Mouse (Mus musculus) heart, postnatal 10 days (tissue): Measurements from ENCODE around the gene Lpgat1. TPM values are rescaled to one million over a fixed set of nuclear protein-coding genes. Genes with fewer than 3 reads are reported as not detected.

Experiments
- DNase-seq, 2 experiments: peaks; one replicate each; pipeline ENCODE4 v3.0.0; 2021
- intact Hi-C: fragments of 180-260 bp; cut with DNase I; formaldehyde crosslinking; loops from one replicate; pipeline ENCODE4 v1.15.1; 2025
- total RNA-seq, 2 experiments: library from RNA; stranded (reverse); gene quantifications; 2 replicates each; pipeline ENCODE4 v1.2.3; 2021

The Lpgat1 gene
- total RNA-seq, 2 experiments from 2014 or later, result 93.1 to 93.3 TPM

DNA sequence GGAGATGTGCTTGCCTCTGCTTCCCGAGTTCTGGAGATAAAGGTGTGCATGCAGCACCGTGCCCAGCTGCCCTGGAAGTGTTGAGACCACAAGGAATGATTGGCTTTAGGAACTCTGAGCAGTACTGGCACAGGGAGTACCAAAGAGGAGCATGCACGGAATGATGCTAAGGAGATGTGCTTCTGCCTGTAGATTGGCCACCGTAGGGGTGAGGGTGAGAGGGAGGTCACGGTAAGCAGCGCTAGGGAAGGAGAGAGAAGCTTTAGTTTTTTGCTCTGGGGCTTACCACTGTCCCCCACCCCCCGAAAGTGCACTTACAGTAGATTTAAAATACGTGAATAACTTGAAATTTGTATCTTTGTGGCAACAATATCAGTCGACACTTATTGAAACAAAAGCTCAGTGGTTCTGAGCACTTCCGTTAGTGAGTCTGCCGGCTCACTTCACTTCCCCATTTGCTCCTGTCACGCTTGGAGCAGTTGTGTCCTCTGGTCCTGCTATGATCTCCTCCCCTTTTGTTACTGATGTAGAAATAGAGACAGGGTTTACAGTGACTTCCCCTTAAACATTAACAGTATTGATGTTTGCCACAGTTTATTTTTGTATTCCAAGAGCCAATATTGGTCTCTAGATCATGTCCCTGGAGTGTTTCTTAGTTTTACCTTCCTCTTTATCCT, 6.9 kb downstream of the Lpgat1 start:
- intact Hi-C loops, result no loop called here
- DNase-seq, result no peak

DNA sequence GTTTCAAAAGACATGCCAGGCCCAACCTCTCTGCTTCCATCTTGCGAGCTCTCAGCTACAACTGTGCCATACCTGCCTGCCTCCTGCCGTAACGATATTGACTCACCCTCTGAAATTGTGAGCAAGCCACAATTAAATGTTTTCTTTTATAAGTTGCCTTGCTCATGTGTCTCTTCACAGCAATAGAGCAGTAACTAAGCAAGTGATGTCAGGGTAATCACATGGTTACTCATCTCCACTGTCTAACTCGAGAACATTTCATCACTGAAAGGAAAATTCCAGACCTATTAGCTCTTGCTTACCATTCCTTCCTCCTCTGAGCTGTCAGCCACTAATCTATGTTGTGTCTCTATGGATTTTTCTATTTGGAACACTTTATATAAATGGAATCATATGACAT, 15.0 kb downstream of the Lpgat1 start:
- intact Hi-C loops, result no loop called here

DNA sequence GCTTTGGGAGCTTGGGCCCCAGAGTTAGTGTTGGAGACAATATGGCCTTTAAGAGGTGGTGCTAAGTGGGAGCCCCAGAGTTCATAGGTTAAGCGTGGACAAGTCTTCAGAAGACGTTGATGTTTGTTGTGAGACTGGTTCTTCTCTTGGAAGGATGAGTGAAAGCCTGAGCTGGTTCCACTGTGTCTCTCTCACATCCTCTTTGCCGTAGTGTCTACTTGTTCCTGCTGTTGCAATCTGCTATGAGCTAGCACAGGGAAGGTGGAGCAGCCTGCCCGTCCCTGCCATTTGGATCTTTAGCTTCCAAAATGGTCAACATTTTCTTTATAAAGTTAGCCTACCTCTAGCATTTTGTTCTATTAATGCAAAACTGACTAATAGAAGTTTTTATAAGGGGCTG, 16.2 kb downstream of the Lpgat1 start:
- intact Hi-C loops, result no loop called here
- no peak for DNase-seq

More for the DNA sequence above, 15.0 kb downstream of the Lpgat1 start:
- DNase-seq, result no peak

DNA sequence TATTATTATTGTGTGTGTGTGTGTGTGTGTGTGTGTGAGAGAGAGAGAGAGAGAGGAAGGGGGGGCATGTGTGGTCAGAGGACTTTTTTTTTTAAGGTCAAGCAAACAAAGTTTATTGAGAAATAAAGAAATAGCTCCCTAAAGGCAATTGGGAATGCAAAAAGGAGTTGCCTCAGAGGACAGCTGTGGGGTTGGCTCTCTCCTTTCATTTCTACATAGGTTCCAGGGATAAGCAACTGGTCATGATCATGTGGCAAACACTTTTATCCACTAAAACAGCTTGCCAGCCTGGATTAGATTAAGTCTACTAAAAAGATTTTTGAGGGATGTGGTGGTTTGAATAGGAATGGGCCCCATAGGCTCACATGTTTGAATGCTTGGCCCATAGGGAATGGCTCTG, 18.8 kb downstream of the Lpgat1 start:
- no peak for DNase-seq
- intact Hi-C loops, result no loop called here

DNA sequence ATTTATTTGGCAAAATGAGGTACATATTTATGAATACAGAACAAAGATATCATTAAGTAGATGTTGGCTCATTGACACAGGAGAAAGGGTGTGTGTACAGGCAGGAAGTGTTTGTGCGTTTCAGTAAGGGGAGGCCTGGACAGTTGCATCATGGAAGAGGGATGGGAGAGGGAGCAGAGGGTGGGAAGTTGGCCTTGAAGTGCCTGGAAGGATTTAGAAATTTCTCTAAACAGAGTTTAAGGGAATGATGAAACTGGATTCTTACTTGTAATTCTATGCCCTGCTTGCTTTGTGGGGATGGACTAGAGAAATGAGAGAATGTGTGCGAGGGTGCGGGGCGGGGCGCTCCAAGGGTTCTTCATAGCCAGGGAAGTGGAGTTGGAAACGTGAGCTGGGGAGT, 20.2 kb downstream of the Lpgat1 start:
- intact Hi-C loops, result no loop called here
- DNase-seq, result peak; percentile 26 to 29

DNA sequence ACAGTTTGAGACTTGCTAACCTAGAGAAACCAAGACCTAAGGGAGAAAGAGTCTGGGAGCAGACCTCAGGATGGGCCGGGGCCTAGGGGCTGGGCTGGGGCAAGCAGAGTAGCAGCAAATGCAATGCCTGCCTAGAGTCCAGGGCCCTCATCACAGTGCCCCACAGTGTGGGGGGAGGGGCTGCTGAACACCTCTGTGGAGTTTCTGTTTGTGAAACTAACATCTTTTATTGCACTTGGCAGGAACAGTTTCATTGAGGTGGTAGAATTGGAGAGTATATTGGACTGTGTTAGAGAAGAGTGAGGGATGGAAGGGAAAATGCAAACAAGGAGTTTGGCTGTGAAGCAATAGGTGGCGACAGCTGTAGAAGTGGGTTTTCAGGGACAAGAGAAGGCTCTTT, 21.1 kb downstream of the Lpgat1 start:
- DNase-seq, result no peak
- intact Hi-C loops, result no loop called here

DNA sequence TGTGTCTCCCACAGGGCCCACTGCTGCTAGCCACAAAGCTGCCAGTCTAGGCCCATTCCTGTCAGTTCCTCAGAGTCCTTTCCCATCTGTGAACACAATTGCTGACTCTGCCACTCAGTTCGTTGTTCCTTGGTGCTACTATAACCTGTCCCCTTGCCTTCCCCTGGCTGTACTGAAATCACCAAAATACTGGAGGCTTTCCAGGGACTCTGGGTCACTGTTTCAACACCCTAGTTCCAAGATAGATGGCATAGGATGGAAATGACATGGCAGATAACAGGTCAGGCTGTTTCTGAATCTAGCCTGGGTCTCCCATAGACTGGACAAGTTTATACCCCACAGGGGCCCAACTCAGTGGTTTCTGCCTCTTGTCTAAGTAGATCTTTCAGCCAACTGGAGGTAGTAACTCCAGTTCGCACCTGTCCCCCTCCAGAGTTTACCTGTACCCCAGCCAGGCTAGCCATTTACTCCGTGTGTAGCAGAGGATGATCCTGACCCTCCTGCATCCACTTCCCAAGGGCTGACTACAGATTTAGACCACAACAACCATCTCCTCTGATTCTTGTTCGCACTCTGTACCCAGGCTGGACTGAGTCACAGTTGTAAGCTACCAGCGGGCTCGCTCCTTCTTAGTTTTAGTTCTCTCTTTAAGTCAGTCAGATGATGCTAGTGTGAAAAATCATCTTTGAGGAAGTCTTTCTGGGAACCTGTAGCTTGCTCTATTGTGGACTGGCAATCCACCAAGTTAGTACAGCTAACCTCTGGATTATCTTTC, 23.1 kb downstream of the Lpgat1 start:
- intact Hi-C loops, result no loop called here

DNA sequence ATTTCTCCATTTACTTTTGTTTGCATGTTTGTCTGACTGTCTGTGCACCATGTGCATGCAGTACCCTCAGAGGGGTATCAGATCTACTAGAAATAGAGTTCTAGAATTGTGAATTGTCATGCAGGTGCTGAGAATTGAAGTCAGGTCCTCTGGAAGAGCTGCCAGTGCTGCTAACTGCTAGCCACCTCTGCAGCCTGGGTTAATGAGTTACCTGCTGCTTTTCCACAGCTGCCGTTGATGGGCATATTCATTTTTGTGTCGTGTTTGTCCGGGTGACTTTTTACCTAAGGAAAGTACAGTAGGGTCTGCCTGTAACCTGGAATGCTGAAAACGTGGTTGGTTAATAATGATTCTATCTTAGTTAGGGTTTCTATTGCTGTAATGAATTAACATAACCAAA, 24.0 kb downstream of the Lpgat1 start:
- intact Hi-C loops, result no loop called here
- DNase-seq, result no peak

More for the DNA sequence above, 23.1 kb downstream of the Lpgat1 start:
- no peak for DNase-seq

DNA sequence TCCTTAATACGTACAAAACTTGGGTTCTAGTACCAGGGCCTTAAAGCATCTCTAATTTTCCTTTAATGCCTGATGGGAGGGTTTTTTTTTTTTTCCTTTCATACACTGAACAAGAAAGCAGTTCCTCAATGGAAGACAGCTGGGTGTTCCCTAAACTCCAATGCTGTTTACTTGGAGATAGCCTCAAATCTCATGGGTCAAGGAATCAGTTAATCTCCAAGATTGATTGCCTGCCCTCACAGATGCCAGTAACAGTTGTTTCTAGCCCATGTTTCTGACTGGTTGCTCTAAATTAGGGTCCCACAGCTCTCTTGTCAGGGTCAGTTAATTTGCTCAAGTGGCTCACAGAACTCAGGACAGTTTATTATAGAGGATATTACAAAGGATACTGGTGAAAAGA, 30.8 kb downstream of the Lpgat1 start:
- intact Hi-C loops, result no loop called here
- no peak for DNase-seq

DNA sequence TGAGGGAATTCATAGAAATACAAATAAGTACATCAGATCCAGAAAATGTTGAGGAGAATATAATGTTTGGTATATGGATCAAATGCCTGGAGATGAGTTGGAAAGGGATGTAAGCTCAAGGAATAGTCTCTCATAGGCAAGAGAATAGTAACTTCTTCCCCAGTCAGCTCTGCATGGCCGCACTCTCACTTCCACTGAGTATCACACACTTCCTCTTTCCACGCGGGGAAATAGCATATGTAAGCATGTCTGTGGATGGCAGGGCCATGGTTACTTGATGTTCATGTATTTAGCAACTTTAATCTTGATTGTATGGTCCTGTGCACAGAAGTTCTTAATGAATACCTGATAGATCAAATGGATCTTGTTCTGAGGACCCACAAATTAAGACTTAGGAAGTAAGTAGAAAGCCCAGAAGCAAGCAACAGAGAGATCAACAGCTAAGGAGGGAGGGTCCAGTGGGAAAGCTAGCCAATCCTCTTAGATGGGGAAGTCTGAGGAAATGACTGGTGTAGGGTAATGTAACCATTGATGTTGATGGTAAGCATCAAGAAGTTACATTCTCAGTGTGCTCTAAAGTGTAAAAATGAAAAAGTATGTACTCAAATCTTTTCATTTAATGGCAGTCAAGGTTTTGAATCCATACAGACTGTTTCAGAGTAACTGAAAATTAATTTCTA, 39.0 kb downstream of the Lpgat1 start:
- no peak for DNase-seq
- intact Hi-C loops, result no loop called here

DNA sequence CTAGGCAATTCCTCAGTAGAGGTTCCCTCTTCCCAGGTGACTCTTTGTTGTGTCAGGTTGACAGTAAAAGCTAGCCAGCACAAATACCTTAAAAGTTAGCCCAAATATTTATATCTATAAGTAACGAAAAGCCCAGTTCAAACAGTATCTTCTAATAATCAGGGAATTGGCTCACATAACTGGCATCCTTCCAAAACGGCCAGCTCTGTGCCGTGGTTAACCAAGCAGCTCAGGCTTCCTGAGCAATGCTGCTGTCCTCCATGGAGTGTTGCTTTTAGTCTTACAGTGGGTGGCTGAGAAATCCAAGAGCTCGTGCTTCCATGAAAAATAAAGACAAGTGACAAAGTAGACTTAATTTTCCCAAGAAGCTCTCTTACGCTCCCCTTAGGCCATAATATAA, 56.5 kb downstream of the Lpgat1 start:
- DNase-seq, result no peak
- intact Hi-C loops, result no loop called here

DNA sequence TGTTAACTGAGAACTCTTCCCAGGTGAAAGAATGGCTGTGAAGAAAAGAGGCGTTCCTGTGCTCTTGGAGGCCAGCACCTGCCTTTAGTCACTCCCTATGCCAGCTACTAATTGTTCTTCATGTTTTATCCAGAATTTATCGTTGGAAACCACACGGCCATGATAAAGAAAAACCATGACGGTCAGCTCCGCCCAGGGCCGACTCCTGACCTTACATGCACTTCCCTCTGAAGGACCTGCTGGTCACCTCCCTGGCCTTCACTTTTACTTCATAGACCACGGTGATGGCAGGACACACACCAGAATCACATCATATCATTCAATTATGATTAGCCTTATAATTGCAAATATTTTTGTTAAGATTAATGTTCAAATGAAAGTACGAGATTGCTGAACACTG, 57.5 kb downstream of the Lpgat1 start:
- intact Hi-C loops, result no loop called here
- no peak for DNase-seq

DNA sequence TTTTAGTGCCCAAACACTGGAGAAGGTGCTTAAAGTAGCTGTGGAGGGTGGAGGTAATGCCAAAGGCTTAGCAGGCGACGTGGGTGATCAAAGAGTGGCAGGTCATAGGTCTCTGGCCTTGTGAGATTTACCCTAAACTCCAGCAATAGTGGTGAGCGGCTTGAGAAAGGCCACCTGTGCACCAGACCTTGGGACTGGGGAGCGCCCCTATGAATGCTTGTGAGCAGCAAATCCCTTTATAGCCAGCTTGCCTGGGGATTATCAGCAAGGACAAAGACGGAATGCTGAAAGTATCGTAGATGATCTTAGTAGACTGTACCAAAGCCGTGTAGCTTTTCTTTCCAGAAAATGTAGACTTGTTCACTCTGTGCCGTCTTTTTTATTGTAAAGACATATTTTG, 59.9 kb downstream of the Lpgat1 start:
- intact Hi-C loops, result no loop called here
- DNase-seq, result no peak

DNA sequence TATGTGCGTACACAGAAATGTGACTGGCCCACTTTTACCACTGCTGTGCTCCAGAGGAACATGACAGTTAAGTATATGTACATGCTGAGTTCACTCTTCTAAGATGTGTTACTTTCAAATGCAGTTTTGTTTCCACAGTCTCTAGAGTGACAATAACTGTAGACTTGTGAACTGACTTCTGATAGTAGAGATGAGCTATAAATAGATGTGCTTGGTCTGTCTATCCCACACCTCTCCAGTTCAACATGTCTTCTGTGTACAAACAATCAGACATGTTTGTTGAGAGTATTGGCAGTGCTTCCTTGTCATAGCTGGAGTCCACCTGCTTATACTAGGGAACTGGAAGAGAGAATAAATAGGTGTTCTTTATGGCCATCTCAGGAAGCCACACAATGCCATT, 62.8 kb downstream of the Lpgat1 start:
- intact Hi-C loops, result no loop called here
- DNase-seq, result no peak

DNA sequence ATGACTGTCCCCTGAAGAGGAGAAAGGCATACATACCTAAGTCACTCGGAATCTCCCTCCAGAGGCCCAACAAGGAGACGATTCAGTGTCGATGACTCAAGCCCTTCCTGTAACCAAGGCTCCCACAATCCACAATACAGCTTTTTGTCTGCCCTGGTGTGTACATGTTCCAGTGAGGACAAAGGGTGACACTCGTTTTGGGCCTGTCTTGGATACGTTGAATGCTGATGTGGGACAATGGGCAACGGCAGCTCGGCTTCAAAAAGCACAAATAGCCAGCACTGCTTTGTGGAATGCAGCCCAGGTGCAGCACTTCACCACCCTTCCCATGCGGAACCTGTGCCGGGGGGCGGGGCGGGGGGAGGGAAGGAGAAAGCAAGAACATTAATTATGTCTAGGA, 67.5 kb downstream of the Lpgat1 start:
- DNase-seq, result no peak
- intact Hi-C loops, result no loop called here

DNA sequence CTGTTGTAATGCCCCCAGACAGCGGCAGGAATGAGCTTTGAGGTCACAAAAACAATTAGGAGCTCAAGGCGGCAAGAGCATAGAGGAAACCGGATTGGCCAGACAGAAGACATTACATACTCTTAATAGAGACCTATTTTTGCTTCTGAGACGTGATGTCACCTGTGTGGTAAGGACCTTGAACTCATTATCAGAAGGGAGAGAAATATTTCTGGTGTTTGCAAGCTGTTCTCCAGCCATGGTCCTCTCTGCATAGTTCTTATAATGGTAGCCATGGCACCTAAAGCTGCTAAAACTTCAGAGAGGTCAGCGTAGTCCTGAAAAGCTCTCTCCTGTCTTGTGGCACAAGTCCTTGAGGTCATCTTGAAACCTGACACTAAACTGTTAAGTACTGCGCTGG, 68.6 kb downstream of the Lpgat1 start:
- intact Hi-C loops, result no loop called here

DNA sequence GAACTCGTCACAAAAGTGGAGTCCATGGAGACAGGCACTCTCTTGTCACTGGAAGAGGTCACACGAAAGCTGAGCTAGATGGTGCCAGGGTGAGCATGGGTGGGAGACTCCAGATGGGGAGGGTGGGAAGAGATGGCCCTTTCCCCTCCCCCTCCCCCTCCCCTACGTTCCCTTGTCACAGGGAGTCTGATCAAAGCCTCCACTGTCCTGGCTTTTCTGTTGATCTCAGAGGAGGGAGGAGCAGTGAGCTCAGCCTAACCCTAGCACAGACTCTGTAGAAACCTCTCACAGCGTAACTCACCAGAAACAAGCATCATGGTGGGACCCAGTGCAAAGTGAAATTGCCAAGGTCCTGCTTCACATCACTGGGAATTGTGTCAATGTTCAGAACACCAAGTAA, 69.7 kb downstream of the Lpgat1 start:
- no peak for DNase-seq

More for the DNA sequence above, 68.6 kb downstream of the Lpgat1 start:
- DNase-seq, result no peak

DNA sequence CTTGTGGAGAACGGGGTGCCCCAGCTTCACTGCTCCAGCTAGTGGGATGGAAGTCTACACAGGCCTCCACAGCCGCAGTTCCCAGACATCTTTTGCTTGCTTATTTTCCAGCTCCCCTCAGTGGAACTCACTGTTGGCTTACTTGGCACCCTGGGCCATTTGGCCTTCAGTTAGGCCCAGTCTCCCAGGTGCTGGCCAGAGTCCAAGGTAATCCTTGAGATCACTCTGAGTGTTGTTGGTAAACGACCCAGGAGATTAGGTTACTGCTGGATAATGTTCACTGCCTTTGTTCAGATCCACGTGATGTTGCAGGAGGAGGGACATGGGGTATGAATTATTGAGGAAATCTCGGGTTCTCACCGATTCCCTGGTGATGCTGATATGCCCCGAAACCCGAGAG, 75.4 kb downstream of the Lpgat1 start:
- intact Hi-C loops, result no loop called here
- DNase-seq, result no peak

More for the DNA sequence above, 69.7 kb downstream of the Lpgat1 start:
- intact Hi-C loops, result no loop called here

DNA sequence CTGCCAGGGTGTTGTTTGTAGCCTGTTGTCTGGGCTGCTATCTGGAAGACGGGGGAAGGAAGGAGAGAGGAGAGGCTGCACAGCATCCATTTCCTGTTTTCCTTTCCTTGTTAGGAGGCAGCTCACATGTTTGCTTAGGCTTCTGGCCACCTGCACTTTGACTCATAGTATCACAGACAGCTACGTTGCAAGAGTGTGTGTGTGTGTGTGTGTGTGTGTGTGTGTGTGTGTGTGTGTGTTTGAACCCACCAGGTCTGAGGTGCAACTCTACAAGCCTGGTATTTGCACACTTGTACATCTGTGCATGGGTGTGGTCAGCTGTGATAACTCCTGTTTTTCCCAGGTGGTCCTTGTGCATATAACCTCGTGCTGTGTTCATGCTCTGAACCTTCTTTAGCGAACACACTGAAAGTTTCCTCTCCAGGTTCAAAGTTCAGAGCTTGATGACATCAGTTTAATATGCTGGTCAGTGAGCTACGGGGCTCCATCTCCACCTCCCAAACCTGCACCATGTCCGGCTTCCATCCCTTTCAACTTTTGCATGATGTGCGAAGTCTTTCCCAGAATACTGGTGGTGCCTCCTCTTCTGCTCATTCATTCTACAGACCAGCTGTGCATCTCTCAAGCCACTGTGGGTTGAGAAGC, 76.4 kb downstream of the Lpgat1 start:
- DNase-seq, result peak in 1 of 2 experiments; percentile 39
- intact Hi-C loops, result no loop called here

DNA sequence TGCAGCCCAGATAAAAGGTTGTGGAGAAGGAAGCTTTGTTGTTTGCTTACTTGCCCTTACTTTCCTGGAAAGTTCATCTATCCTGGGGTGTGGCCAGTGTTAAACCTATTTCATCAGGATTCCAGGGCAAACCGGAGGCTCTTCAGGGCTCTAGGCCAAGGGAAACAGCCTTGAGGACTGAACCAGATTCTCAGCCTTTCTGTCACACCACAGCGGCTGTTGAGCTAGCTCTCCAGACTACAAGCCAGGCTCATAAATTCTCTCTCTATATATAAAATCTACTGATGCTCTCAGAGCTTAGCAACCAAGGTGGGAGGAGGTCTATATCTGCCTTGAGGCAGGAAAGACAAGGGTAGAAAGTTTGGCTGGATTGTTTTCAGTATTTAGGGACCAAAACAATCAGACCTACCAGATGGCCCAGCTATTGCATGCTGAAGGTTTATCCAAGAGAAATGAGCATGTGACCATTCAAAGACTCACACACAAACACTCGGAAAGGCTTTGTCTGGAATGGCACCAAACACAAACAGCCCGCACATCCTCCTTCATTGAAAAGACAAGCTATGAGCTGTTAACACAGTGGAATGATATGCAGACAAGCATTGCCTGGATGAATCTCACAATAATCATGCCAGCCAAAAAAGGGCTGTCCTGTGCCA, 78.7 kb downstream of the Lpgat1 start:
- DNase-seq, result no peak
- intact Hi-C loops, result no loop called here
